Mouse (Mus musculus): Measurements from ENCODE around the gene Ank.
"Not testable (repeated sequence)": the region's sequence is repeated elsewhere in the genome, so short reads cannot be mapped to it uniquely, and the experiment has no call there.

Gene Ank

DNA sequence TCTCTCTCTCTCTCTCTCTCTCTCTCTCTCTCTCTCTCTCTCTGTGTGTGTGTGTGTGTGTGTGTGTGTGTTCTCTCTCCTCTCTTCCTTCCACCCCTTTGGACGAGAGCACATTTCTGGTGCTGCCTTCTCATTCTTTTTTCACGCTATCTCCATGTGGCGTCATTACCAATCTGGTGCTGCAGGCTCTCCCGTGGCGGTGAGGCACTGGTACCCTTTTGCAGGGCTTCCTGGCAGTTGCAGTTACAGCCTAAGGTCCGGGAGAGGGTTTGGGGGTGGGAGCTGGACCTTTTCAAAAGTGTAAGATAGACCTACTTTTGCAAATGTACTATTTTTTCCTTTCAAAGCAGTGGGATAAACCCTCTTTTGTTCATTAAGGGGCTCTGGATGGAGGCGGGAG is 1.2 kb downstream of the Ank start:
- no peak for DNase-seq

DNA sequence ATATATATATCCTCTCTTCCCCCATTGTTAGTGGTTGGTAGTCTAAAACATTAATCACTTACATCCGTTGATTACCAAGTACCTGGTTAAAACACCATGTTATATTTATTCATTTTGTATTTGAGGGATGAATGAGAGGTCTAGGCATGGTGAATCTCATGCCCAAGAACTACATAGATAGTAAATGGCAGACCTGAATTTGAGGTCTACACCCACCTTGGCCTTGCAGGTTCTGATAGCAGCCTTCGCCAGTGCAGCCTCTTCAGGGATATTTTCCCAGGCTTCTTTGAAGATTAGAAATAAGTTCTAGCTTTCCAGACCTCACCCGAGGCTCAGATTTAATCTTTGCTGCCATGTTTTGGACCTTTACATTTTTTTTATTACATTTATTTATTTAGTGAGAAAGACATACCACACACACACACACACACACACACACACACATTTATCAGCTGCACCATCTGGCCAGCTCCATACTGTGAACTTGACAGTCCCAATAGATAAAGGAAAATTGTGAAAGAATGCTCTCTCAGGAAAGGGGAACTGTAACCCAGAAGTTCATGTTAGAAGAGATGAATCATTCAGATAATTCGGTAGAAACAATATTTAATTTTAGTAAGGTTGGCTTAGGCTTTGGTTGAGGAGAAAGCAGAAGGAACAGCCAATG is 2.5 kb downstream of the Ank start:
- no peak for DNase-seq

DNA sequence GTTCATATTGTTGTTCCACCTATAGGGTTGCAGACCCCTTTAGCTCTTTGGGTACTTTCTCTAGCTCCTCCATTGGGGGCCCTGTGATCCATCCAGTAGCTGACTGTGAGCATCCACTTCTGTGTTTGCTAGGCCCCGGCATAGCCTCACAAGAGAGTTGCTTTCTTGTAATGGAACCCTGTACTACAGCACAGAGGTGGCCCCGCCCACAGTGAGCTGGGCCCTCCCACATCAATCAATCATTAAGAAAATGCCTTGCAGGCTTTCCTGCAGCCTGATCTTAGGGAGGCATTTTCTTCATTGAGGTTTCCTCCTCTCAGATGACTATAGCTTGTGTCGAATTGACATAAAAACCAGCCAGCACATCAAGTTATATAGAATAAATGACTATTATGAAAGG is 3.9 kb downstream of the Ank start:
- not testable (repeated sequence) for DNase-seq

DNA sequence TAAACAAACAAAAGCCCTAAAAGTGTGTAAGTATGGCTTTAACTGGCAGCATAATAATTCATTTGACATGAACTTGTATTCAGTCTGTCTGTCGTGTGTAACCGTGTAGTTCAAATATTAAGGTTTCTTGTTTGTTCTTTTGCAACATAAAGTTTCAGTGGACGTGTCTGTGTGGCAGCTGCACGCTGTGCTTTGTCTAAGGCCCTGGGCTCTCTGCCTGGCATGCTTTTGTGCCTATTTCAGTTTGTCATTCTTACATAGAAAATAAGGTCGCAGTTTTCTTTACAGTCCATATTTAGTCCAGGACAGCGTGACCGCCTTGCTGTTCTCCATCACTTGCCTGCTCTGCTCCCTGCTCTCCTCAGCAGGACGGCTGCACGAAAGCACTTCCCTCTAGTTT is 5.8 kb downstream of the Ank start:
- no peak for DNase-seq

DNA sequence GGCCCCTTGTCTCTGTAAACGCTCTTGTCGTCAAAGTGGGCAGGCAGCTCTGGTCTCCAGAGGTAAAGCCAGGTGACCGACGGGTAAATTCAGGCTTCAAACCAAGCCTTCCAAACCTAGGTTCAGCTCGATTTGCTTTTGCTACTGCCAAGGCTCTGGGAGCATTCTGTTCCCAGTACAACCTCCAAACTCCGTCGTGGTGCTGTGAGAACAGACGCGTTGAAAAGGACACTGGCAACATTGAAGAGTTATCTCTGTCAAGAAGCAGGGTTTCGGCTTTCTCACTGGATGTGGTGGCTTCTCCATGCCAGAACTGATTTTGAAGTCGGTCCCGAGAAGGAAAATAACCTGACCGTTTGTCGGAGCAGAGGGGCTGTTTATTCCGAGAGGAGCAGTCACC is 9.5 kb downstream of the Ank start:
- no peak for DNase-seq

DNA sequence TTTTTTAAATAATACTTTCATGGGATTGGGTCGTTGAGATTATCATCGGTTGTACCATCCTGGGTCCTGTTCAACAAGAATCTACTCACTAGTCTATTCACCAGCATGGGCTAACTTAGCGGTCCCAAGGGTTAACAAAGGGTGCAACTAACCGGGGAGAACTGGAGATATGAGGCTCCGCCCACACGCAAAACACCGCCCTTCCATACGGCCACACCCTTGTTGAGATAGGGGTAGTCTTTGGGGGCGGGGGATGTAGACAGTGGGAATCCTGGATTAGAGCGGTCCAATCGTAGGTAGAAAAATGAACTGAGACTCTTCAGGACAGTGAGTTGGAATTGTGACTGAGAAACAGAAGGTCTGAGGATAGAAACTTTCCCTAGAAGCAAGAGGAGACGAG is 10.2 kb downstream of the Ank start:
- no peak for DNase-seq

DNA sequence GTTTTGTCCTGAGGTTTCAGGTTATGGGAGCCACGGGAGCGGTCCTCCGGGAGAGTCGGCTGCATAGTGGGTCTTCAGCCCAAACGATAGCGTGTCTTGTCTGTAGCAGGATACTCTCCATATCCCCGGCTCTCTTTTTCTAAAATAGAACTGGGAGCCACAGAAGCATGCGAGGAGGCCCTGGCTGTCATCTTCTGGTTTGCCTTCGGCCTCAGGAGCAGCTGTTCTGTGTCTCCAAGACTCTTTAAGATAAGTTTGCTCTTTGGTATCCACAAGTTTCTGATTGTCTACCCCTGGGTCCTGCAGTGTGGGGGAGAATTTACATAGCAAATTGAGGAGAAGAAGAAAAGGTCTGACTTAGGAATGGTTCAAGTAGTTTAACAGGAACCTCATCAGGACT is 10.7 kb downstream of the Ank start:
- no peak for DNase-seq

DNA sequence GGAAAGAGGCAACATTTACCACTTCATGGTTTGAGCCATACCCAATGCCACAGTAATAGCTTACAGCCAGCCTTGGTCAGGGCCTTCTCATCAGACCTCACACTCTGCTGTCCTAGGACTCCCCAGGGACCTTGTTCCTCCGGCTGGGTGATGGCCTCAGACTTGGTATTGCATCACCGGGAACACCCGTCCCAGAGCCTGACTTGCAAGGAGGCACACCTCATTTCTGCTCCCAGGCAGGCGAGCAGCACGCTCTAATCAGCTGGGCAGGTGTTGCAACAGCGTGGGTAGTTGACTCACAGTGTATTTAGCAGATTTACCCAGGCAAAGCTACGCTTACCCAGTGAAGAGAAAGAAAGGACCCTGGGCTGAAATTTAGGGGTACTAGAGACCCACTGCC is 11.2 kb downstream of the Ank start:
- DNase-seq, result no peak

DNA sequence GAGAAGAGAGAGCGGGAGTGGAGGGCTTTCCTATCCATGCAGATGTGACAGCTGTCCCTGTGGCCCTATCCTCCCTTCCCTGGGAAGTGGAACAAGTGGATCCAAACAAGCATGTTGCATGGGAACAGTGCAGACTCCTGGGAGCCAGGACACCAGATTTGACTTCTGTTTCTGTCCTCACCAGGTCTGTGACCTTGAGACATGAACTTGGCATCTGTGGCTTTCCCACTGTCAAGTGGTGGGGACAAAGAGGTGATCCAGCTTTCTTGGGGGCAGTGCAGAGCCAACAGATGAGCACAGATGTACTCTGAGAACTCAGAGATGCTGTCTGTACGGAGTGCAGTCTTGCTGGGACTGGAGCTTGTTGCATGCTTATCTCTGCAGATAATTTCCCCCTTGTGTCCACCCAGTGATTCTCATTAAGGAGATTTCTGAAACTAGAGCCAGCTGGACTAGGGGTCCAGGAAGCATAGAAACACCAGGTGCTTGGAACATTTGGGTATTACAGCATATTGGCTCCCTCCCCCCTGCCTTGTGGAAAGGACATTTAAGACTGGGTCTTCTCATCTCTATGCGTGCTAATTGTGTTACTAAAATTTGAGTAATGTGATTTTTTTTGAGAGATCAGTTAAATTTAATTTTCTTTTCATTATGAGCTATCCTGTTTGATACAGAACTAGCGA is 14.0 kb downstream of the Ank start:
- DNase-seq, result no peak

DNA sequence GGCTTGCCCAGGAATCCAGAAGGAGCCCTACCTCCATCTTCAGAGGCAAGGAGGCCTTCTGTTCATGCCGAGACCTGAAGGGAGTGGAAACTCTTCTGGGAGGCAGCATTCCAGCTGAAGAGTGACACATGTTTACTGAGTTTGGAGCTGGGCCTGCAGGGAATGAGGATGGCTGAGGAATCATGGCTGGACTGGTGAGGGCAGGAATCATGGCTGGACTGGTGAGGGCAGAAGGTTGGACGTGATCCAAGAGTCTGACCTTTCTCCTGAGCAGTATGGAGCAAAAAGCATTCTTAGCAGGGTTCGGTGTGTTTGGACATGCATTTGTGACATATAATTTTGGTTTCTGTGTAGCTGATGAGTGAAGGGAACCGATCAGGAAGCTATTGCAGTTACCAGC is 15.5 kb downstream of the Ank start:
- DNase-seq, result no peak

DNA sequence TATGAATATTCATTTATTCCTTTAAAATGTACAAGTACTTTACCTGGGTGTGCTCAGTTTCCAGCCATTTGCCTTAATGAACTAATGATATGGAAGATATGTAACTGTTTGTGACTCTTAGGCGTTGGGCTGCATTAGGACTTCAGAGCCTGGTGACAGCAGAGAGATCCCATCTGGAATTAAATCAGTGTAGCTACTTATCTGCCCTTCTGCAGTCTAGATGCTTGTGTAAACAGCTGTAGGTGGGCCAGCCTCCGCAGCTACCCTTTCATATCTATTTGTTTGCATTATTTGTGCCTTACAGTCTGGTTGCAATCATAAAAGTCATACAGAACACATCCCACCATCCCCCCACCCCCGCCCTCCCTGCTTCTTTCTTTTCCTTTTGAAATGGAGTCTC is 16.7 kb downstream of the Ank start:
- DNase-seq, result no peak

DNA sequence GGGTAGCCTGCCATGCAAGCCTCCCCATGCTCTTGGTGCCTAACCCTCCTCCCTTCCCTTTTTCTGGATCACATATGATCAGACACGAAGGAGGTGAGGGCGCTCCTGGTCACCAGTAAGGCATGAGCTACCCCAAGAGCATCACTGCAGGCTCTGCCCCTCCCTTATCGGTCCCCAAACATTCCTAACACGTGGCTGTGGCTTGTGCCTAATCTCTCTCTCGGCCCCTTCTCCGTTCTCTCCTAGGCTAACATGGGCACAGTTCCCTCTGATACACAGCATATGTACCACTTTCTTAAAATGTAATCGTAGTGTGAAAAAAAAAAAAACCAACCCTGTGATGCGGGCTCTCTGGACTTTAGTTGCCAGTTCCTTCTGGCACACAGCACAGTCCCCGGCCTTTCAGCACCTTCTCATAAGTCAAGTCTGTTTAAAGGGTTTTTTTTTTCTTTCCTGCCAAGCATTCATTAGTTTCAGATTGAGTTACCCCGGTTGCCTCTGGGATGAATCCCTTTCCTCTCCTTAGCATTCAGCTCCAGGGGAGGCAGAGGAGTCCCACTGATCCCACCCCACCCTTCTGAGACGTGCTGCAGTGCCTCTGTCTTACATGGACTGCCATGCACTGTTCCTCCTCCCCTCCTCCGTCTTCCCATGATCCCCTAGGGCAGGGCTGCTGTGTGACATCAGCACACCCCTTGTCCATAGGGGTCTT is 19.2 kb downstream of the Ank start:
- DNase-seq, result no peak

DNA sequence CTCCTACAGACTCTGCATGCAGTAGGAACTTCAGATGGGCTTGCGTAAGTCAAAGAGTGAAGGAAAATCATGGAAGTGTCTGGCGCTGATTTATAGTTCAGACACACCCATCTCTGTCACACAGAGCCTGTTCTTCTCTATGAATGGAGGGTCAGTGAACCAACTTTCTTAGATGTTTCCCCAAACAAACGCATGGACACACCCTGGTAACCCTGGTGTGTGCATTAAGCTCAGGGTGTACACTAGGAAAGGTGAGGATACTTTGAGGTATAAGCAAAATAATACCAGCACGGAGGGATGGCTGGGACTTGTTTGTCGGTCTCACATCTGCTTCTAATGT is 19.8 kb downstream of the Ank start:
- no peak for DNase-seq

DNA sequence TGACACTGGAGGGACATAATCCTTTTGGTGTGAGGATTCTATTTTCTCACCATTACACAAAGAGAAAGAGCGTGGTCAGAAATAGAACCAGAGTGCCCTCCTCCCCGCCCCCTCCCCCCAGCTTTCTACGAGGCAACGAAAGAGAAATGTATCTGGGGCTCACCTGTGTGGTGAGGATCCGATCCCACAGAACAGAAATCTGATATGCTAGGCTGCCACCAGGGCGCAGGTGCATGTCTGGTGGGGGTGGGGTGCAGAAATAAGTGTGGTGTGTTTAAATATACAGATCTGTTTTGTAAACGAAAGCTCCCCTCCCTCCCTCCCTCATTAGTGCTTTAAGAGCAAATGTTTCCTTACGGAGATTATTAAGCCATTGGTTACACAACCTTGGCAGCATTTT is 20.6 kb downstream of the Ank start:
- DNase-seq, result no peak

DNA sequence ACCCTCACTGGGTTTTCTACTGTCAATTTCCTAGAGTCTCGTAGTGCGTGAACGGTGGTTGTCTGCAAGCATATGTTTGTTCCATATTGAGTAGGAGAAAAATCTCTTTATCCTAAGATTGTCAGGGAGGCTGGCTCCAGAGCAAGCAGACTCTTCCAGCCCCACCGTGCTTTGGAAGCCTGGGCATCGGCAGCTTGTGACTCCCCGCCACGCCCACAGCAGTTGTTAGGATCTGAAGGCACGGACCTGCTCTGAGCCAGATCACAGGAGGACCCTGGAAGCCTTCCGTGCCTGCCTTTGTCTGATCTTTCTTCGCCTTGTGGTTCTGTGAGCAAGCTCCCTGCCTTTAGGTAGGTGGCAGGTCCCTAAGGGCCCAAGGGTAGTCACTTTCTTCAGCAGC is 21.6 kb downstream of the Ank start:
- DNase-seq, result no peak

DNA sequence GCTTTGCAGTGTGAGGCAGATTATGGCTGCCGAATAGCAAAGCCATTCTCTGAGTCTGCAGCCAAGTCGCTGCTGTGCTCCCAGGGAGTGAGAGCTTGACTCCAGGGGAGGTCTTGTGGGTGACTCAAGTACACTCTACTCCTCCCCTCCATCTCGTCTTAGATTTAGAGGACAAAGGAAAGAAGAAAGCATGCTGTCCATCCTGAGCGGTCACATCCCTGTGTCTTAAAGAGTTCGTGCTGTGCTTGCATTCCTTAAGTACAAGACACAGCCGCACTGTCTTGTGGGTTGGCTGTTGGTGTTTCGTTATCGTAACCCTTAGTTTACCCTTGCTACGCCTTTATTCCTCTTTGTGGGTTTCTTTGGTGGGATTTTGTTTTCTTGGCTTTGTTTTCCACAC is 24.2 kb downstream of the Ank start:
- DNase-seq, result no peak

DNA sequence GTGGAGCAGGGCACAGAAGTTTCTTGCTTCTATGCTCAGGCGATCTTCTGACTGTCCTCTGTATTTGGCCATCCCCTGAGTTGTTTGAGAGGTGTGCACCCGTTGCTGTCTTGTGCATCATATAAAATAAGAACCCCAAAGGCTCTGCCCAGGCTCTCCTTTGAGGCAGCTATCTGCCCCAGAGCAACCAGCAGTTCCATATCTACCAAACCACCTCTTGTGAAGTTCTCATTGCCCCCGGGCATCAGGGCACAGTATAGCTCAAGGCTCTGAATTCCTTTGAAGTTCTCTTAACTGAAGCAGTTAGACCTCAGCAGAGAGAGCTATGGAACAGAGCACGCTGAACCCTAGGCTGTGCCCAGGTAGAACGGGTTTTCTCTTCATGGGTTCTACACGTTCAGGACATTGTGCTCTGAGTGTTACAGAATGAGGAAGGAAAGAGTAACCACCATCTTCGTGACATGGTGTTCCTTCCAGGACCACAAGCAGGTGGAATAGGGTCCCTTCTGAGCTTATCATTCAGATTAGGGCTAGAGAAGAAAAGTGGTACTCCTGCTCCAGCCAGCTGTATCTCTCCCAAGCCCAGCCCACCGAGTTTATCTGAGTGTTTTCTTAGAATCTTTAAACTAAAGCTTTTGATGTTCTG is 25.1 kb downstream of the Ank start:
- no peak for DNase-seq

DNA sequence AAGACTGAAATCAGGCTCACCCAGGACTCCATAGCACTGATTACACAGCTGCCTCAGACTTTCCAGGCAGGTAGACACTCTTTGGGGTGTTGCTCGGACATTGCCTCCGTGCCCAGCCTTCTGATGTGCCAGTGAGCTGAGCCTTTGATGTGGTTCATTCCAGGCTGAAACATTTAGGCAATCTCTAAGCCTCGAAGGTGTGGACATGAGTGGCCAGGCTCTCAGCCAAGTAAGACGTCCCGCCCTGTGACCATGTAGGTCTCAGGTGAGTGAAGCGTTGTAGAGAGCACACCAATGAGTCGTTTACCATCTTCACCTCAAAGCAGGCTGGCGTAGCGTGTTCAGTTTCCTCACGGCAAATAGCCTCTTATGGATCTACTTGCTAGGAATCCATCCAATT is 25.7 kb downstream of the Ank start:
- no peak for DNase-seq

DNA sequence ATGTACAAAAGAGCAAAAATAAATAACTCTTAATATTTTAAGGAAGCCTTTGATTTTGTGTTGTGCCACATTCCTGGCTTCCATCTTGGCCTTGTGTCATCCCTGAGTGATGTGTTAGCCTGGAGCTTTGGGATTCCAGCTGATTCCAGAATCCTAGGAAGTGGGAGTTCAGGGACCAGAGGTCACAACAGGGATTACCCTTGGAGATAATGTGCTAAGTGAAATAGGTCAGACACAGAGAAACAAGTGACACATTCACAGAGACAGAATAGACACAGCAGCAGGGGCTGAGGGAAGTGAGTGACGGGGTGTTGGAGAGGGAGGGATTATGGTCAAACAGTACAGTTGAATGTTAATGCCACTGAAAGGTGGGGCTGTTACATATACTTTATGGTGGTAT is 26.3 kb downstream of the Ank start:
- DNase-seq, result no peak

DNA sequence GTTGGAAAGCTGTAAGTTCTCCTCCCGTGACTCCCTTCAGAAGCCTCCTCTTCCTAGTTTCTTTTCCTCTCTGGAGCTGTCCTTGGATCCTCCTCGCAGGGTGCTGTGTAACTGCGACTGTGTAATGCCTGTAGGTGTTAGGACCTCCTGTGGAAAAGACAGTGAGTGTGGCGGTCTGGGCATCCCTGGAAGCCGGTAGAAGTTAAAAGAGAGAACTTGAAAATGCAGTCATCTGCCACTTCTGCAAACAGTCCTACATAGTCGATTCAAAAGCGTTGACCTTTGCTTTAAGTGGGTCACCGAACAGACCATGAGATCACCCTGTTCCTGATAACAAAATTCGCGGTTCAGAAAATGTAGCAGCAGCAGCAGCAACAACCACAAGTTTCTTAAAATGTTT is 27.0 kb downstream of the Ank start:
- no peak for DNase-seq

DNA sequence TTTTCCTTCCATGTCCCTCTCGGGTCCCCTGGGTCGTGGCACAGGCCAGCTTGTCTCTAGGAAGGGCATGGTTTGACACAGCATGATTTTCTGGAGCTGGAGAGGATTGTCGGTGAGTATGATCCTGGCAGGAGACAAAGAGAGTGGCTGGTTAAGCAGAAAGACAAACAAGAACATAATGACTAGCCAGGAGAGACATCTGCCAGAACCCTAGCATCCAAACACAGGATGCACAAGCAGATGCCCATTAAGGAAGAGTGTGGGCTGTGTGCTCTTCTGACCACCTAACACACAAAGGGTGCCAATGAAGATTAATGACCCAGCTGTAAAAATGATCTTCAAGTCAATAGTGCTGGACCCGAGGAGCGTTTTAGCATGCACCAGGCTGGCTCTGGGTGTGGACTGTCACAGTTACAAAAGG is 29.5 kb downstream of the Ank start:
- DNase-seq, result no peak

DNA sequence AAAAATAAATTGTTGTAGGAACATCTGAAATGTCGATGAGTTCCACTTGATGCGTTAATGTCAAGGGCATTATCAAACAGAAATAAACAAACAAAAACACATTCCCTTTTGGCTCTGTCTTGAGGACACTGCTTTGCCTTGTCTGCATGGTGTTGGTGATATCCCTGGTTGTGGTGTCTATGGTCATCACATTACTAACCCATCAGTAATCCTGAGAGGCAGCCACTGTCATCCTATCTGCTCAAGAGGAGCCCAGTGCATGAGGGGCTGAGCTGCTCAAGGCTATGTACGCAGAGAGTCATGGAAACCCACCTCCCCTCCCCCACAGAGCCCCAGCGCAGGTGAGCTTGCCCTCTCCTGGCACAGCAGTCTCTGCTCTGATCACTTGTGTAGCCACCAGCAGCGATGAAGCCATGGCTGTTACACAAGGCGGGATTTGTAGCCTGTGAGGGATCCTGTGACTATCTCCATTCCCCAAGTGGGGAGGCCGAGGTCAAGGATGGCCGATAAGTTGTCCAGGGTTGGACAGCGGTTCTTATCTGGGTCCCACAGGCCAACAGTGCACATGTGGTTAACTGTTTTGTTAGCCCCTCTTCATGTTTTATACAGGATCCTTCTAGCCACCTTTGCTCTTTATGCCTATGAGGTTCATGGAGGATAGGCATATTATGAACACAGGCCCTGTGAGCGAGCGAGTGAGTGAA is 30.3 kb downstream of the Ank start:
- DNase-seq, result no peak

DNA sequence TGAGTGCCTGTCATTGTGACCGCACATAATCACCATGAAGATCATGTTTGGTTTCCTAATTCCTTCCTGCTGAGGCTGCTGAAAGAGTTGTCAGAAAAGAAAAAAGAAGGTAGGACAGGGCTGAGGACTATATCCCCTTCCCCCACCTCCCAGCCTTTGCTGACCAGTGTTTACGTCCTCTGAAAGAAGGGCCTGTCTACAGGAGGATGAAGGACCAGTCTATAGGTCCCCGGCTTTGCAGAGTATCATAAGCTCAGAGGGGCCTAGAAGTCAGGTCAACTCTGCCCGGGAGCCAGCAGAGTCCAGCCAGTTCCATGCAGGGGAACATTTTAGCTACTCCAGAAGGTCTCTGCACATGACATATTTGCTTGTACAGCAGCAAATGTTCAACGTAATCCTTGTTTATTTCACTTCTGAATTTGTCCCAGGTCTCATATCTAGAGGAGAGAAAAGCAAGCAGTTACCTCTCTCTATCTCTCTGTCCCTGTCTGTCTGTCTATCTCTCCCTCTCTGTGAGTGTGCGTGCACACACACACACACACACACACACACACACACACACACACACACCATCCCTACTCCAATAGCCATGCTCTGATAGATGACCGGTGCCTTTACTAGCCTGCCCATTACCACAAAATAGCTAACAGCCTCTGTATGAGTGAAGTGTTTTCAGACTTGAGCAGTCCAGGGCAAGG is 31.0 kb downstream of the Ank start:
- DNase-seq, result no peak
